Mouse (Mus musculus) myocyte (in vitro differentiated cells): ENCODE data around the gene Tspan9.

ENCODE experiments used
- MYOG ChIP-seq, 3 experiments: IDR thresholded peaks; one replicate each; pipeline ENCODE4 v1.6.1; 2011; ENCODE audit warnings: control low read depth in 2 of 3, low read depth in 2 of 3, mild to moderate bottlenecking in 2 of 3; ENCODE audit not compliant: insufficient read length in 2 of 3, control insufficient read depth in 1 of 3, insufficient read depth in 1 of 3
- POLR2A ChIP-seq: IDR thresholded peaks from one replicate; pipeline ENCODE4 v1.6.1; 2011; ENCODE audit warnings: low read depth, mild to moderate bottlenecking, control low read depth, moderate library complexity; ENCODE audit not compliant: insufficient read length
- USF1 ChIP-seq: IDR thresholded peaks from one replicate; pipeline ENCODE4 v1.6.1; 2011; ENCODE audit warnings: low read depth, mild to moderate bottlenecking, control low read depth, moderate library complexity

GRCm38 (mm10) chr6:127956172-127956571, 187.2 kb downstream of the Tspan9 start:
- peak in 1 of 3 experiments; percentile 51 for TF ChIP-seq MYOG (IDR thresholded peaks at IDR 0.05; ENCODE audit: control insufficient read depth in 1 of 3, insufficient read depth in 1 of 3, insufficient read length in 2 of 3, low read depth in 2 of 3)
- TF ChIP-seq USF1: no peak
- TF ChIP-seq POLR2A: no peak
